Mouse (Mus musculus) heart, adult 2 months (tissue): Measurements from ENCODE around the gene Parp16. TPM values are rescaled to one million over a fixed set of nuclear protein-coding genes. Genes with fewer than 3 reads are reported as not detected.
A peak's percentile ranks its signal among the peaks of the same experiment; 100 is the strongest.
"Not testable (repeated sequence)": the region's sequence is repeated elsewhere in the genome, so short reads cannot be mapped to it uniquely, and the experiment has no call there.

ENCODE experiments used
- DNase-seq, 2 experiments: peaks; one replicate each; pipeline ENCODE4 v3.0.0; 2021
- H3K27ac ChIP-seq: fragments of 200-600 bp; 2 replicates; pipeline ENCODE4 v1.8.1; 2022
- H3K27me3 ChIP-seq: fragments of 200-500 bp; 2 replicates; pipeline ENCODE4 v1.6.1; 2012; ENCODE audit warnings: mild to moderate bottlenecking, low read length, inconsistent platforms, mixed read lengths; ENCODE audit not compliant: control insufficient read depth, insufficient read depth
- H3K36me3 ChIP-seq: fragments of 200-500 bp; 2 replicates; pipeline ENCODE4 v1.6.1; 2012; ENCODE audit warnings: low read length, inconsistent platforms; ENCODE audit not compliant: control insufficient read depth, insufficient read depth
- H3K4me1 ChIP-seq: fragments of 200-500 bp; 2 replicates; pipeline ENCODE4 v1.6.1; 2011; ENCODE audit warnings: low read length; ENCODE audit not compliant: control insufficient read depth, insufficient read depth
- H3K4me3 ChIP-seq: fragments of 200-600 bp; 2 replicates; pipeline ENCODE4 v1.8.1; 2022
- H3K79me2 ChIP-seq: fragments of 200-500 bp; replicated peaks from 2 replicates; pipeline ENCODE4 v1.6.1; 2012; ENCODE audit warnings: mild to moderate bottlenecking, inconsistent platforms, low read length, moderate library complexity, mixed read lengths; ENCODE audit not compliant: control insufficient read depth, insufficient read depth
- H3K9ac ChIP-seq: fragments of 200-500 bp; 2 replicates; pipeline ENCODE4 v1.6.1; 2012; ENCODE audit warnings: low read depth, mild to moderate bottlenecking, control low read depth, inconsistent platforms, low read length, mixed read lengths
- CTCF ChIP-seq: fragments of 200-600 bp; IDR thresholded peaks from 2 replicates; pipeline ENCODE4 v1.8.1; 2022; ENCODE audit warnings: antibody characterized with exemption, mild to moderate bottlenecking, moderate library complexity
- EP300 ChIP-seq: fragments of 200-500 bp; IDR thresholded peaks from 2 replicates; pipeline ENCODE4 v1.6.1; 2011; ENCODE audit warnings: low read depth, low read length, control low read depth; ENCODE audit not compliant: insufficient read depth
- POLR2A ChIP-seq: fragments of 200-500 bp; IDR thresholded peaks from 2 replicates; pipeline ENCODE4 v1.6.1; 2011; ENCODE audit warnings: mild to moderate bottlenecking, low read depth, low read length, control low read depth; ENCODE audit not compliant: insufficient read depth
- WGBS: fragments of 180-500 bp; shearing (Covaris S2); methylation state at CpG from one replicate; pipeline ENCODE4 v1.1.7; 2018; 5-methylcytosine and 5-hydroxymethylcytosine counted together
- intact Hi-C: fragments of 180-260 bp; cut with DNase I; formaldehyde crosslinking; loops from one replicate; pipeline ENCODE4 v1.15.1; 2025
- polyA plus RNA-seq: library from polyadenylated mRNA; depleted of rRNA; stranded (reverse); fragments of >200 nt; gene quantifications from 2 replicates; pipeline ENCODE4 v1.2.3, GENCODE M21; 2012
- total RNA-seq, 2 experiments: library from RNA; stranded (reverse); gene quantifications; 2 replicates each; pipeline ENCODE4 v1.2.3; 2021

Gene Parp16
- total and polyA plus RNA-seq, 3 experiments = 2.6 to 3.7 (median 3.1) TPM

GRCm38 (mm10) chr9:65216972-65217371 is 21.8 kb downstream of the Parp16 start:
- intact Hi-C loops = no loop called here
- Histone ChIP-seq H3K9ac (no peak overlapping the region), H3K4me1 (peaks cover 13% of the 10 kb centered on the region), H3K79me2 (peaks cover 3% of the 10 kb centered on the region; the same call in 1 of the 2 replicates), H3K36me3 (peaks cover 3% of the 10 kb centered on the region; the same call in 1 of the 2 replicates), H3K4me3 (no peak overlapping the region), H3K27ac (no peak overlapping the region), H3K27me3 (no peaks in the 10 kb centered on the region)
- 46% methylated on average over 8 of the region's 8 CpGs for WGBS
- TF ChIP-seq EP300 (no peak), POLR2A (no peak), CTCF (no peak)
- no peak for DNase-seq

DNA sequence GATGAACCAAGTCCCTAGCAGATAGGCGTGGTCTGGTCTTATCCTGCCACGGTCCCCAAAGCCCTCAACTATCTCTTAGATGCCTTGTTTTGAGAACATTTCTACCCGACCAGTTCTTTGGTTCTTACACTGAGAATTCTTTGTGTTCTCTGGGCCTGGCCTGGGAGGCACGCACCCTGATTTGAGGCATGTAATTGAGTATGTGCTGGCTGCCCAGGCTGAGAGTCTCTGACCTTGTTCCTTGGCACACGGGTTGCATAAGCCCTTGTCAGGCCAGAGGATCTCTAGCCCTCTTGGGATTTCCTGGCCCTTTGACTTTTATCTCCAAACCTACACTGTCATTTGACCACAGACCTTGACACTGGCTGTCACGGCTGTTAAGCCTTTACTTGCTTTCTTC is 22.5 kb downstream of the Parp16 start:
- DNase-seq = no peak
- Histone ChIP-seq H3K9ac (no peak overlapping the region), H3K36me3 (peaks cover 3% of the 10 kb centered on the region; the same call in 1 of the 2 replicates), H3K79me2 (peaks cover 3% of the 10 kb centered on the region; the same call in 1 of the 2 replicates), H3K27me3 (no peaks in the 10 kb centered on the region), H3K4me1 (peaks cover 13% of the 10 kb centered on the region), H3K27ac (no peak overlapping the region), H3K4me3 (no peak overlapping the region)
- TF ChIP-seq EP300 (no peak), POLR2A (no peak), CTCF (no peak)
- intact Hi-C loops = no loop called here
- WGBS = 66% methylated on average over 6 of the region's 6 CpGs

DNA sequence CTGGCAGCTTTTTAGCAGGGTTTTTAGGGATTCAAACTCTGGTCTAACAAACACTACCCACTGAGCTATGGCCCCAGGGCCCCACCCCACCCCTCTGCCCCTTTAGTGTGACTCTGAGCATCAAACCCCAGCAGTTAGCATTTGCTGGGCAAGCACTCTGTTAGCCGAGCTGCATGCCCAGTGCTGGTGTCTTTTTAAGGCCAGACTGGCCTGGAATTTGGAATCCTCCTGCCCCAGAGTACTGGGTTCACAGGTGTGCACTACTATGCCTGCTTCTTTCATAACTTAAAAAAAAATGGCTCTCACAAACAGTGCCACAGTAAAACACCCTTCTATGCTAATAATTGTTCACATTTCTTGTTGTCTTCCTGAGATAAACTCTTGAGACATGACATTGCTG is 23.8 kb downstream of the Parp16 start:
- H3K27me3 ChIP-seq = no peaks in the 10 kb centered on the region
- no peak for TF ChIP-seq EP300
- peaks cover 3% of the 10 kb centered on the region; the same call in 1 of the 2 replicates for H3K79me2 ChIP-seq
- WGBS = 84% methylated on average over 1 of the region's 1 CpGs
- H3K27ac ChIP-seq = no peak overlapping the region
- no peak overlapping the region for H3K4me3 ChIP-seq
- peaks cover 3% of the 10 kb centered on the region; the same call in 1 of the 2 replicates for H3K36me3 ChIP-seq
- intact Hi-C loops = no loop called here
- no peak overlapping the region for H3K9ac ChIP-seq
- H3K4me1 ChIP-seq = peaks cover 13% of the 10 kb centered on the region
- DNase-seq = no peak

DNA sequence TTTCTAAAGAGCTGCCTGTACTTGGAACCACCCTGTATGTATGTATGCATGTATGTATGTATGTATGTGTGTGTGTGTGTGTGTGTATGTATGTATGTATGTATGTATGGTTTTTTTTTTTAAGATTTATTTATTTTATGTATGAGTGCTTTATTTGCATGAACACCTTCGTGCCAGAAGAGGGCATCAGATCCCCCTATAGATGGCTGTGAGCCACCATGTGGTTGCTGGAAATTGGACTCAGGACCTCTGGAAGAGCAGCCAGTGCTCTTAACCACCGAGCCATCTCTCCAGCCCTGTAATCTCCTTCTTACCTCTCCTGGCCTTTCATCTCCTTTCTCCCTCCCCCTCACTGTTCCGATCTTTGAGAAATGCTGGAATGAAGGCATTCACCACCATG is 25.2 kb downstream of the Parp16 start:
- 0 out of 2 replicates have a peak, but pooled peaks have one; percentile 15 for TF ChIP-seq CTCF
- 53% methylated on average over 3 of the region's 3 CpGs for WGBS
- not testable (repeated sequence) for H3K9ac ChIP-seq, H3K36me3 ChIP-seq, H3K4me3 ChIP-seq, DNase-seq, H3K79me2 ChIP-seq, H3K27me3 ChIP-seq, H3K27ac ChIP-seq
- intact Hi-C loops = loop anchor here (5.0 kb wide), 1 partner anchor 212 kb away; no protein-coding TSS in a partner anchor
- H3K4me1 ChIP-seq = peaks cover 11% of the 10 kb centered on the region

- no peak overlapping the region for H3K9ac ChIP-seq
- intact Hi-C loops = loop anchor here (5.0 kb wide), 1 partner anchor 208 kb away; no protein-coding TSS in a partner anchor
- peaks cover 3% of the 10 kb centered on the region; the same call in 1 of the 2 replicates for H3K79me2 ChIP-seq
- H3K36me3 ChIP-seq = no peaks in the 10 kb centered on the region
- TF ChIP-seq POLR2A = no peak
- no peak for TF ChIP-seq CTCF
- no peak for TF ChIP-seq EP300
- no peak for DNase-seq
- H3K27ac ChIP-seq = no peak overlapping the region
- WGBS = 82% methylated on average over 6 of the region's 6 CpGs
- H3K4me1 ChIP-seq = no peaks in the 10 kb centered on the region
- no peak overlapping the region for H3K4me3 ChIP-seq
- no peaks in the 10 kb centered on the region for H3K27me3 ChIP-seq
Observed at GRCm38 (mm10) chr9:65223927-65224326, 28.8 kb downstream of the Parp16 start.

DNA sequence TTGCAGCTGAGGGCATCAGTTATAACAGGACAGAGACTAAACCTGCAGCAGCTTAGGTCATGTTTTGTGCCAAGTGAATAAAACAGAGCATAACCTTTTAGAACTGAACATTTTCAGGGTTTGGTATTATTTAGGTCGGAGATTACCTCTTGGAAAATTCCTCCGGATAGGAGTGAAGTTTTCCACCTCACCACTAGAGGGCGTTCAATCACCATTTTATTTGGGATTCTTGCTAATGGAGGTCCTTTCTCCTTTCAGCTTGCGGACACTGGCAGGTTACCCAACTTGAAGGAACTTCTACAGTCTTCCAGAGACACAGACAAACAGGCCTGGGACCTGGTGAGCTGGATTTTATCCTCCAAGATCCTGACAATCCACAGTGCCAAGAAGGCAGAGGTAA is 30.6 kb downstream of the Parp16 start:
- no peak for DNase-seq
- no peak for TF ChIP-seq POLR2A
- peak; percentile 75 for TF ChIP-seq CTCF
- no peak for TF ChIP-seq EP300
- intact Hi-C loops = loop anchor here (5.0 kb wide), 1 partner anchor 57 kb away; no protein-coding TSS in a partner anchor

More for the DNA sequence above, 30.6 kb downstream of the Parp16 start:
- Histone ChIP-seq H3K4me3 (no peak overlapping the region), H3K4me1 (no peaks in the 10 kb centered on the region), H3K27ac (no peak overlapping the region), H3K27me3 (no peaks in the 10 kb centered on the region), H3K79me2 (no peaks in the 10 kb centered on the region), H3K9ac (no peak overlapping the region), H3K36me3 (no peaks in the 10 kb centered on the region)
- 44% methylated on average over 4 of the region's 4 CpGs for WGBS
